Mouse (Mus musculus) urinary bladder, postnatal 4 days (tissue): Measurements from ENCODE around the gene Limd1.
A peak's percentile ranks its signal among the peaks of the same experiment; 100 is the strongest.
"Not testable (repeated sequence)": the region's sequence is repeated elsewhere in the genome, so short reads cannot be mapped to it uniquely, and the experiment has no call there.

ENCODE experiments used
- DNase-seq, 2 experiments: peaks; one replicate each; pipeline ENCODE4 v3.0.0; 2021 to 2022; ENCODE audit warnings: low spot score in 2 of 2

Gene Limd1

GRCm38 (mm10) chr9:123478586-123479195 is at the start of gene Limd1:
TSS of gene Limd1 (plus strand) at chr9:123478706.
- DNase-seq, result peak; percentile 68 to 69

DNA sequence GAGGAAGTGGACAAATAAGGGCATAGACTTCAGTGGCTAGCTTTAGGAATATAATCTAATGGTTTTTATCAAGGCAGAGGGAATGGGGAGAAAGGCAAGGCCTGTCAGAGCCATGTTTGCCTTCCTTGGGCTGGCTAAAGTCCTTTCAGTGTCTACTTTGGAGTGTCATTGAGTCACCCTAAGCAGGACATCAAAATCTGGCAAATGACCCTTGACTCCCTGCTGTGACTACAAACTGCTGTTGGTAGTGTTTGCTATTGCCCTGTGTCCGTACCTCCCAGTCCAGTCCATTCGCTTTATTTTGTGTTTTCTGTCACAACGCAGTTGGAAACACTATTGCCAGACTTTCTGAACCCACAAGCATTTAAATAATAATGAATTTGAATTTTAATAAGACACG is 48.6 kb upstream of the Limd1 start:
- no peak for DNase-seq

DNA sequence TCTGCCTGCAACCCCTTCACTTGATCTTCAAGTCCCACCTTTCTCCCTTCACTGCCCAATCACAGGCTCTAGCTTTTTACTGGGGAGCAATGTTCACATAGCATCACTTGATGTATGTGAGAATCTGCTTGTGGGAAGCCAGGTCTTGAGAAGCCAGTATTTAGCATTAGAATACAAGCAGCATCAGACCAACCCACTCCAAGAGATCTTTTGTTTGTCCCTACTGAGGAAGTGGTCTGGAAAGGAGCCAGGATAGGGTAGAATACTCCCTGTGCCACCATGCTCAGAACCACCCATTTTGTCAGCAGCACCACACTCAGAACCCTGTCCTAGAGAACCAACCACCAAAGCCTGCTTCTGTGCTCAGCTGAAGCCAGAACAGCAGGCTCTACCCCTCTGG is 47.5 kb upstream of the Limd1 start:
- DNase-seq, result no peak

- DNase-seq, result no peak
Observed at GRCm38 (mm10) chr9:123438223-123438622, 40.3 kb upstream of the Limd1 start.

DNA sequence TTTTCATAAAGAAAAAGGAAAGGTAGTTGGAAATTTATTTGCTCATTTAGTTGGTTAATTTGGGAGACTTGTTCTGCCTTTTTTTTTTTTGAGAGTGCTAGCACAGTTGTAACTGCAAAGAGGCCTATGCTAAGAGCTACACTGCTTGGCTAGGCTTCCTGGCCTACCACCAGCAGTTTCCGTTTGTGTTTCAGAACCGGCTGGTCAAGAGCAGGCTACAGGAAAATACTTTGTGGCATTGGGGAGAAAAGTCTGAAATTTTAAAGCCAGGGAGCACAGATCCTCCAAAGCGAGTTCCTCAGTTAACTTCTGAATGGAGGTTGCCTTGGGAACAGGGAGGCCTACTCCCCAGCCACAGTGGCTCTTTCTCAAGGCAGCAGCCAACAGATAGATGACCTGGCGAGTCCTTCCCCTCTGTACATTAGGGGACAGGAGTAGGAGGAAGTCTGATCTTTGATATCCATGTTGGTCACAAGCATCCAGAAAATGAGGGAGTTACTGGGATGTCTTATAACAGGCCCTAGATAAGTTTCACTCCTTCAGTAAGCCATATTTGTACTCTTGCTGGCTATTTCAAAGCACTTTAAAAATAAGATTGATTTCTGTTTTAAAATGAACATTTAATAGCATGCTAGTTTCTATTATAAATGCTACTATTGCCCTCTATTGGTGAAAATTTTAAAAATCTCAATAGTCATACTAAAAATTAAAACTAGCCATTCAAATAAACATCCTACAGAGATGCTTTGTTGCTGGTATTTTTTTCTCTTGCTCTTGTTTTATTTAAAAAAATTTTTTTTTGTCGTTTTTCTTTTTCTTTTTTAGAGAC is 38.1 kb upstream of the Limd1 start:
- DNase-seq, result no peak

- DNase-seq, result not testable (repeated sequence)
Observed at GRCm38 (mm10) chr9:123447101-123447500, 31.4 kb upstream of the Limd1 start.

- DNase-seq, result no peak
Observed at GRCm38 (mm10) chr9:123448594-123448993, 29.9 kb upstream of the Limd1 start.

- DNase-seq, result no peak
Observed at GRCm38 (mm10) chr9:123450174-123450573, 28.3 kb upstream of the Limd1 start.

- no peak for DNase-seq
Observed at GRCm38 (mm10) chr9:123451772-123452171, 26.7 kb upstream of the Limd1 start.

DNA sequence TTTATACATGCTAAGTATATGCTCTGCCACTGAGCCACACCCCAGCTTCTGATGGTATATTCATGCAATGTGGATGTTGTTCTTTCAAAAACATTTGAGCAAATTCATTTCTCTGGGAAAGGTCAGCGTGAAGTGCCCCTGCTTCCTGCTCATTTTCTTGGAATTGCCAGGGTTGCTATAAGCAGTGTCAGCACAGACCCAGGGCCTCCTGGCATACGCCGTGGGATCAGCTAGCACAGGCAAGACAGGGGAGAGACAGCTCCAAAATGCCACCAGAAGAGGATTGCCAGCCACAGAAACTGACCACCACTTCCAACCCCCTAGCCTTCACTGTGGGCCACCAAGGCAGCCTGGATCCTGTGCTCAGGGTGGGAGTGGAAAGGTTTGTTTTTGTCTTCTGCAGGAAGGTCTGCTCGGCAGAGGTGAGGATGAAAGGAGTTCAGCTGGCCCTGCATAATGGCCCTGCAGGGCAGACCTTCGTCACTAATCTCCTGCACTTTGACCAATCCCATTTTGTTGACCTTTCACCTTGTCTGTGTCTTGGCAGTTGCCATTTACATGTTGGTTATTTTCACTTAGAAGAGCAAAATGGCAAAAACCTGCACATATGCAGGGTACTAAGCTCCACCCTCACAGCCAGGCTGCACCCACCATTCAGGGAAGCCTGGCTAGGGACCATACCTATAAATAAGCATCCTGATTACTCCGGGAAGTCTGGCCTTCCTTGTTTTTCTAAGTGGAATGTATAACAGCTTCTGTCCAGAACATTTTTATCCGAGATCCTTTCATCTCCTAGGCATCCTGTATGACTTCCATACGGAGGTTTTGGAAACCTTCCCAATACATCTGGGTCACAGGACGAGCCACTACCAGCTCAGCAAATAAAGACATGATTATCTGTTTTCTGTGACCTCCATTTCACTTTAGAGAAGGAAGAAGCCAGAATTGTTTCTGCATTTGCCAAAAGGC is 21.6 kb upstream of the Limd1 start:
- DNase-seq, result no peak

DNA sequence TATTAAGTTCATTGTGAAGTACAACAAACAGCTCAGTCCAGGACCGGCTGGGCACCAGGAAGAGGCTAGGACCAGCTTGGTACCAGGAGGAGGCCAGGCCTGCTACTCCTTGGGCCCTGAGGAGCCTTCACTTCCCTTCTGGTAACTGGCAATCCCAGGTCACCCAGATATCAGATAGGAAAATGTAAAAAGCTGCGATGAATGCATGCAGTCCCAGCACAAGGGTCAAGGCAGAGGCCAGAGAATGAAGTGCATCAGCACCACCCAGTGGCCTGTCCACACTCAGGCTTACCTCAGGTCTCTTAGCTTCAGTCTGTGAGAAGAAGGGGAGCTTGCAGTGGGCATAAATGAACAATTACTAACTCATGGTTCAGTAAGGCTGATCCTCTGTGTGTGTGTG is 20.9 kb upstream of the Limd1 start:
- DNase-seq, result no peak

DNA sequence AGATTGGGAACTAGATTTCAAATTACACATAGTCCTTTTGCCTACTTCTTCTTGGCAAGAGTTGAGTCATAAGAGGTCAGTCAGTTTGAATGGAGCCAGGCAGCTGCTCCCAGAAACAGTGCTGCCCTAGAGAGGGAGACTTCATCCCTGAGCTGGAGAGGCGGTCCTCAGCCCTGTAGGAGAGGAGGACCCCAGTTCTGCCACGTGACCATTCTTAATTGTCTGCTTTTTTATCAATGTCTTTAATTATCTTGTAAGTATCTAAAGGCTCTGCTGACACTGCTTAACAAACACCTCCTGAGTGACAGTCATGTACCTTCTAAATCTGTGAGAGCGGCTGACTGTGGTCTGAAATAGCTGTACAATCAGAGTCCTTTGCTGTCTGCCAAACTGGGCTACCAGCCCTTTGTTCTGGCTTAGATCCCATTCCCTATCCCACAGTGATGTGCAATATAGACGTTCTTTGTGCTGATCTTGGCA is 11.3 kb upstream of the Limd1 start:
- no peak for DNase-seq

- no peak for DNase-seq
Observed at GRCm38 (mm10) chr9:123468406-123469085, 10.0 kb upstream of the Limd1 start.

- no peak for DNase-seq
Observed at GRCm38 (mm10) chr9:123469087-123469486, 9.4 kb upstream of the Limd1 start.

- no peak for DNase-seq
Observed at GRCm38 (mm10) chr9:123473377-123473776, 5.1 kb upstream of the Limd1 start.

DNA sequence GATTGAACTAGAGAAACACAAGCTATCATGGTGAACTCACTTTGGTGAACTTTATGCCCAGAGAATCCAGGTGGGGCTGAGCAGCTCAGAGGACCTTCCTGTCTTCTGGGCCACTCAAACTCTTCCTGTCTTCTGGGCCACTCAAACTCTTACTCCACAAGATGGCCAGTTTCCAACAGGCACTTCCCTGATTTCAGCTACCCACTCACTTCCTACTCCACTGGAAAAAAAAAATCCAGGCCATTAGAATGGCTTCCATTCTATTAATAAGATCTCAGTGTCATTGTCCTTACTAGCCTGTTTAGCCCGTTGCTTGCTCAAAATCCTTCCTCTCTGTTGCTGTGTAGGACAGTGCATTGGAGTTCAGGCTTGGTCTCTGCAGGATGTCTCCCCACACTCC is 2.9 kb upstream of the Limd1 start:
- DNase-seq, result no peak

- peak in 1 of 2 experiments; percentile 75 for DNase-seq
Observed at GRCm38 (mm10) chr9:123478031-123478585, 398 bp upstream of the Limd1 start.

GRCm38 (mm10) chr9:123479196-123479669 is 727 bp downstream of the Limd1 start:
- DNase-seq, result no peak

- DNase-seq, result no peak
Observed at GRCm38 (mm10) chr9:123479876-123480252, 1.4 kb downstream of the Limd1 start.

- no peak for DNase-seq
Observed at GRCm38 (mm10) chr9:123480253-123480921, 1.9 kb downstream of the Limd1 start.
